Mouse (Mus musculus): ENCODE data around the gene Chd5. TPM values are rescaled to one million over a fixed set of nuclear protein-coding genes. Genes with fewer than 3 reads are reported as not detected.

Gene Chd5
- polyA plus RNA-seq, 1 experiment from 2014 or later: 0.05 TPM

Other genes with a start within 250 kb of the Chd5 start
- 0.38 and 0.79 TPM in 2 replicates for gene Tnfrsf25, start 222.7 kb upstream of the Chd5 start, polyA plus RNA-seq (2014; fragmentation: Nextera tagmentation; extraction: Ambion mirVana)
- 1.6 and 1.9 TPM in 2 replicates for gene Espn, start 186.3 kb upstream of the Chd5 start, polyA plus RNA-seq (2014; fragmentation: Nextera tagmentation; extraction: Ambion mirVana)
- not detected in 2 replicates for gene Hes2, start 179.8 kb upstream of the Chd5 start, polyA plus RNA-seq (2014; fragmentation: Nextera tagmentation; extraction: Ambion mirVana)
- gene Acot7, start 160.5 kb upstream of the Chd5 start, polyA plus RNA-seq (2014; fragmentation: Nextera tagmentation; extraction: Ambion mirVana): 32.1 and 33.3 TPM in 2 replicates
- 3.3 and 3.4 TPM in 2 replicates for gene Gpr153, start 64.4 kb upstream of the Chd5 start, polyA plus RNA-seq (2014; fragmentation: Nextera tagmentation; extraction: Ambion mirVana)
- not detected in 2 replicates for gene Hes3, start 47.0 kb upstream of the Chd5 start, polyA plus RNA-seq (2014; fragmentation: Nextera tagmentation; extraction: Ambion mirVana)
- 28.3 and 29.9 TPM in 2 replicates for gene Icmt, start 41.4 kb upstream of the Chd5 start, polyA plus RNA-seq (2014; fragmentation: Nextera tagmentation; extraction: Ambion mirVana)
- 0.19 and 0.92 TPM in 2 replicates for gene Rnf207, start 19.7 kb upstream of the Chd5 start, polyA plus RNA-seq (2014; fragmentation: Nextera tagmentation; extraction: Ambion mirVana)
- gene Rpl22, start 12.9 kb upstream of the Chd5 start, polyA plus RNA-seq (2014; fragmentation: Nextera tagmentation; extraction: Ambion mirVana): 453 and 467 TPM in 2 replicates
- 2.6 and 2.7 TPM in 2 replicates for gene Nphp4, start 138.1 kb downstream of the Chd5 start, polyA plus RNA-seq (2014; fragmentation: Nextera tagmentation; extraction: Ambion mirVana)
- 3.6 and 3.7 TPM in 2 replicates for gene Kcnab2, start 139.2 kb downstream of the Chd5 start, polyA plus RNA-seq (2014; fragmentation: Nextera tagmentation; extraction: Ambion mirVana)

All from limb, embryonic 11.5 days (tissue).